Mouse (Mus musculus) gastrocnemius, postnatal 25 days (tissue): ENCODE measurements around the gene Art4. TPM values are rescaled to one million over a fixed set of nuclear protein-coding genes. Genes with fewer than 3 reads are reported as not detected.

Source experiments
- DNase-seq: peaks from one replicate; pipeline ENCODE4 v3.0.0; 2022
- total RNA-seq, 2 experiments: library from RNA; stranded (reverse); gene quantifications; 1 replicate in 1 of 2; 2 replicates in 1 of 2; pipeline ENCODE4 v1.2.3; 2021

Gene Art4
- total RNA-seq, 2 experiments from 2014 or later = 0.18 to 0.54 TPM

DNA sequence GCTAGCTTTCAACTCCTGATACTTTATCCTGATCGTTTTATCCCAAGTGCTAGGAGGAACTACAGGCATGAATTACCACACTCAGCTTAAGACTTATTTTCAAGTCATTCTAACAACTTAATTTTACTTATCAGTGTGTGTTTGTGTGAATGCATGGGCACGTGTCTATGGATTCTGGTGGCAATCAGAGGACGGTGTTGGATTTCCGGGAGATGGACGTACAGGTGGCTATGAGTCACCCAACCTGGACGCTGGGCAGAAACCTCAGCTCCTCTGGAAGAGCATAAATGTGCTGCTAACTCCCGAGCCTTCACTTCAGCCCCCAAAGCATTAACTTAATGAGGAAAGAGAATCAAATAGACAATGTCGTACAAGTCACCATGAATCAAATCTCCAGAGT, 32.5 kb downstream of the Art4 start:
- DNase-seq = no peak

DNA sequence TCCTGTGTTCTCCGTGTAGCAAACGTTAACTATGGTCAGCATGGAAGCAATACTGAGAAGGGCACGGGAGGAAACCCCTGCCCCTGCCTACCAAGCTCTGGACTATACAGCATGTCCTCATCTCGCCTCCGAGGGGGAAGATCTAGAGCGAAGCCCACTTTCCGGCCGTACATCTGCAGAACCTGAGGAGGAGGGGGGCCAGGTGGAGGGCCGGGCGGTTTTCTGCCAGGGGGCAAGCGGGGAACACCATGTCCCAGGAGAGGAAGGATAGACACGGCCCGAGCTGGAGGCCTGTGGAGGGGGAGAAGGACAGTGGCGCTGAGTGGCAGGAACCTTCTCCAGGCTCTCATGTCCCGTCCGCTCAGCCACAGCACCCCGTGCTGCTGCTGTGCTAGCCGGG, 36.4 kb downstream of the Art4 start:
- DNase-seq = no peak

DNA sequence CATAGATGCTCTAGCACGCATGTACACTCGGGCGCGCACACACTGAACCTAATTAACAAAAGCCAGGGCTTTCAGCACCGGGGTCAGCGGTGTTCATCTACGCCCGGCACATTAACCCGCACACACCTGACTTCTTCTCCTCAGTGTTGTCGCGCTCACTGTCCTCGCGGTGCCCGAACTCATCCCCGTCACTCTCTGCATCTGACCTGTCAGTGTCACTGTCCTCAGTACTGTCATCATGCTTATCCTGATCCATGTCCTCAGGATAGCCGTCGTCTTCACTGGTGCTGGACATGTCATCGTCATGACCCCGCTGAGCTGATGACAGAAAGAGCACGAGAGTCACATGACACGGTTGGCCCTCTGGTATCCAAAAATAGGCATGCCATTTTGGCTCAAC, 37.2 kb downstream of the Art4 start:
- no peak for DNase-seq

DNA sequence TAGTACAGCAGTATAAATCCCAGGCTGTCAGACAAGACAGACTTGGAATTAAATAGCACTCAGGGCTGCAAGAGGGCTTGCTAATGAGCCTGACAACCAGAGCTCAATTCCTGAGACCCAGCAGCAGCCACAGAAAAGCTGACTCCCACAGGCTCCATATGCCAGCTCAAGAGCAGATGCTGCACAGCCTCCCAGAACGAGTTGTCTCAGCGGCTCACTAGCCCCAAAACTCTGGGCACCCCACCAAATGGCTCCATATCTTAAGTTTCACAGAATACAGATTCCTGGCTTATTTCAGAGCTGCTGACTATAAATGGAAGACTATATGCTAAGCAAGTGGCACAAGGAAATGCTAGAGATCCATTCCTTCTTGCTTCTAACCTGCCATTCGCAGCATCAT, 40.0 kb downstream of the Art4 start:
- DNase-seq = no peak

DNA sequence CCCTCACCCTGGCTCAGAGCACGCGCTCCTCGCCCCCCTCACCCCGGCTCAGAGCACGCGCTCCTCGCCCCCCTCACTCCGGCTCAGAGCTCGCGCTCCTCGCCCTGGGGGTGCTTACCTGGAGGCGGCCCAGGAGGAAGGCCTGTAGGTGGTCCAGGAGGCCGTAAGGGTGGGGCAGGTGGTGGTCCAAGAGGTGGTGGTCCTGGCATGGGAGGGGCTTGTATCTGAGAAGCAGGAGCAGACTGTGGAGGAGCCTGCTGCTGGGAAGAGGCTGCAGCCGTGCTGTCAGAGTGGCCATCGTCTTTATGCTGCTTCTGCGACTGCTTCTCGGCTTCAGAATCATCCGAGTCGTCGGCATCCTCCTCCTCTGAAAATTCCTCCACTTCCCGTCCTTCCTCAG, 40.7 kb downstream of the Art4 start:
- no peak for DNase-seq

DNA sequence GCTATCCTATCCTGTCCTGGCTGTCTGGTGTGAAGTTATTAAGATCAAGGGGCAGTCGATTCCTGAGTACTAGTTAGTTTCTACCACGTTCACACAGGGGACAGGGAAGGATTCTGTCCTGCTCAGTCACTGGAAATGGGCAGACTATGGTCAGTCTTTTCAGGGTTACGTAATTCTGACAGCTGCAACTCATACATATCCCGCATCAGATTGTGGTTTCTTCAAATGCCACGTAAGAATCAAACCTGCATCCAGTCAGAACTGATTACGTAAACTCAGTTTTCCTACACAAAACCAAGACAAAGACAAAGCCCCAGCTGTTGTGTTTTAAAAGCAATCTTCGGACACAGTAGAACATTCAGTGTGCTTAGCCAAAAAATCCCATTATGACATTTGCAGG, 42.2 kb downstream of the Art4 start:
- no peak for DNase-seq

DNA sequence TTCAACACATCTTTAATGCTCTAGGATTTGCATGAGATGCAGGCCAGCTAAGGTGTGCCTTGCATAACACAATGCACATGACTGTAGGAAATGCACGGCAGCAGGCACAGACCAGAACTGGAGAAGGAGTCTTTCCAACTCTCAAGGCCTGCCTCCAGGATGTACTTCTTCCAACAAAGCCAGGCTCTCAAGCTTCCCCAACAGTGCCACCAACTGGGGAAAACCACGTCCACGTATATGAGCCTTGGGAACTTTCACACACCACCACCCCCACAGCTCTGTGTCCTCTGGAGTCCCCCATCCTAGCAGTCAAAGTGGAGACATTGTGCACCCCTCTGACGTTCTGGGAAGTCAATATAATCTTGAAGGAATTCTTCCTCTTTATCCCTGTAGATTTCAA, 44.4 kb downstream of the Art4 start:
- no peak for DNase-seq

DNA sequence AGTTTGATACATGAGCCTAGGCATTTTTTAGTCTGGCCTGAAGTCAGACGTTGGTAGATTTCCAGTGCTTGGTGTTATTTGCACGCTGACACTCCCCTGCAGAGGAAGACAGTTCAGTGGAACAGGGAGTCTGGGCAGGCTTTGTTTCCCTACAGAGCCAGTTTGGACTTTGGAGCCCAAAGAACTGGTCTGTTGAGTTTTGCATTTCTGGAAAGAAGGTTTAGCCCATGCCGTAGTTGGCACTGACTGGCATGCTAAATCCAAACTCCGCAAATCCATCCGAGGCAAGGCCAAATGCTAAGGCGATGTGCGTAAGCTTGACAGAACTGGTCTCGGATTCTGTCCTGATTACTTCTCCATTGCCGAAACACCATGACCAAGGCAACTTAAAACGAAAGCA, 46.3 kb downstream of the Art4 start:
- no peak for DNase-seq

DNA sequence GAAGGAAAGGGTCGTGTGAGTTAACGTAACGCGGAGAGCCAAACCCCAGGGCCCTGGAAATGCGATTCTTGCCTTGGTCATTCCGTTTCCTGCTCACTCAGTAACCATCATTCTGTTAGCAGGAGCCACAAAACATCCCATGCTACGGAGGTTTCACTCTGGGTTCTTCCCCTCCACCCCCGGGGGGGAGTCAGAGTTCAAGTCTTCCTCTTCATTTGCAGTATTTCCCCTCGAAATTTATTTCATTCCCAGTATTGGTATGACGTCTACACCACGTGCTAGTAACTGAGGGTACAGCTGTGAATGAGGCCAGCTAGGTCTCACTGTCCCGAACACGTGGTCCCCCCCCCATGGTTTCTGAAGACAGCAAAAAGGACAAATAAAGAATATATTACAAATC, 47.9 kb downstream of the Art4 start:
- no peak for DNase-seq

DNA sequence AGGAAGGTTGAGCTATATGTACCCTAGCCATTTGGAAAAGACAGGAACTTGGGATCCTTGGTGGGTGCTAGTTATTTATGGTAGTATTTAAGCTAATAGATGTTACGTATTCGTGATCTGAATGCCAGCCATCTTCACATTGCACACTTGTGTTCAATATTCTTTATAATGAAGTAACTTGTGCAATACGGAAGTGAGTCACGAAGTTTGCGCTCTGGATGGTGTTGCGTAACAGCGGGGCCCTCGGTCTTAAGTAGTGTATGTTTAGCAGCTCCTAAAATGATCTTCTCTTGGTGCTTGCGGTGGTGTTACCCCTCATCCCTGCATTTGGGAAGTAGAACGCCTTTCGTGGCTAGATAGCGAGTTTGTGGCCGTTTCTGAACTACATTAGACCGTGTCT, 48.5 kb downstream of the Art4 start:
- DNase-seq = peak; percentile 36

DNA sequence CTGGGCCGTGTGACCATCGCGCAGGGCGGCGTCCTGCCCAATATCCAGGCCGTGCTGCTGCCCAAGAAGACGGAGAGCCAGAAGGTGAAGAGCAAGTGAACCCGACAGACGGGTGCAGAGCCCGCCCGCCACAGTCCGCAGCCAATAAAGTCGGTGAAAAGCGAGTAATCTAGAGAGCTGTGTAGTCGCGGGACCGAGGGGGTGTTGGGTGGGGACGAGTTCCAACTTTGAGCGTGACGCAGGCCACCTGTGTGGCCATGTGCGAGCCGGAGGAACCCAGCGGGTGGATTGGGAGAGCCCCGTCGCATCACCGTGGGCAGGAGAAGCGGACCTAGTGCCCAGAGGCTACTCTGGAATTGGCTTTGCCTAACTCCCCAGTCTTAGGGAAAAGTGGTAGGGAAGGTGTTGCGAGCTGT, 48.9 kb downstream of the Art4 start:
- DNase-seq = no peak

DNA sequence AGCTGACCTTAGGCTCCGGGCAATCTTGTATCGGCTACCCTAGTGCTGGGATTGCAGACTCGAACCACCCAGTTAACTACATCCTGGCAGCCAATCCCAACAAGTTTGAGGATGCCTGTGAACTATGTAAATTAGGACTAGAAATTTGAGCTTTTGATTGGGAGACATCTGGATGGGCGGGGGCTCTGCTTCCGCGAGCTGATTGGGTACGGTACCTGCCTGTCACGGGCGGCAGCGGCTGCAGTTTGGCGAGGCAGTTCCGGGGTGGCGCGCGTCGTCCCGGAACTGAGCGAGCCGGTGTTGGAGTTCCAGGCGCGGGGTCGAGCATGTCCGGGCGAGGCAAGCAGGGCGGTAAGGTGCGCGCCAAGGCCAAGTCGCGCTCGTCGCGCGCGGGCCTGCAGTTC, 49.5 kb downstream of the Art4 start, which contains the start of gene H2afj:
TSS of gene H2afj (plus strand) at position 231 of the 404 bp plus-strand sequence.
- DNase-seq = peak; percentile 98

DNA sequence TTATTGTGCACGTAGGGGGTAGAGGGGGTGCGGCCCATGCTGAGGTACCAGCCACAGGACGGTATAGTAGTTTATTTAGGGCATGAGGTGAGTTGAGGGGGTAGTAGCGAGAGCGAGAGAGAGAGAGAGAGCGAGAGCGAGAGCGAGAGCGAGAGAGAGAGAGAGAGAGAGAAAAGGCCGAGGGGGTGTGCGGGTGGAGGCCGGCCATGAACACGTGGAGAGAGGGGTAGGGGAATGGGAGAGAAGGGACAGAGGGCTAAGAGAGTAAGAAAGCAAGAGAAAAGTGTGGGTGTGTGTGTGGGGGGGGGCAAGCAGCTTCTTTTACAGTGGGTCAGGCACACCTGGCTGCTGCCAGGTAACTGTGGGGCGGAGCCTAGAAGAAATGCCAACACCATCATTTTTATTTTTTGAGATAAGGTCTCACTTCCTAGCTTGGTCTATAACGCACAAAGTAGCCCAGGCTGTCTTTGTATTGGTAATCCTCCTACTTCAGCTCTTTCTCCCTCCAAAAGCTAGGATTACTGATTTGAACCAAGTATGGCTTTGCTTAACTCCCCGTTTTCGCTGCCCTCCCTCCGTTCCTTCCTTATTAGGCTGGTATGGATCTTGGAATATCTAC, 50.0 kb downstream of the Art4 start:
- DNase-seq = no peak

DNA sequence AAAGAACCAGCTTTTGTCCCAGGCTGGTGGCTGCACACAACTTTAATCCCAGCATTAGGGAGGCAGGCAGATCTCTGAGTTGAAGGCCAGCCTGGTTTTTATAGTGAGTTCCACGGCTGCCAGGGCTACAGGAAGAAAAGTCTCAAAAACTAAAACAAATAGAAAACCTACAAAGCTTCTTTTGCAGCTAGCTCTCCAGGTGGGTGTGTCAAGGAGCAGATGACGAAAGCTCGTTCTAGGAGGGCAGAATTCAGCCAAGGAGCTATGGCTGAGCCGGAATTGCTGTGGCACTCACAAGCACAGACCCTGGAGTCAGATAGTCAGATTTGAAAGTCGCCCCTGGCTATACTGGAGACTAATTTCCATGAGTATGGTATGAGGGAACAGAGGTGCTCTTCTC, 50.7 kb downstream of the Art4 start:
- no peak for DNase-seq

DNA sequence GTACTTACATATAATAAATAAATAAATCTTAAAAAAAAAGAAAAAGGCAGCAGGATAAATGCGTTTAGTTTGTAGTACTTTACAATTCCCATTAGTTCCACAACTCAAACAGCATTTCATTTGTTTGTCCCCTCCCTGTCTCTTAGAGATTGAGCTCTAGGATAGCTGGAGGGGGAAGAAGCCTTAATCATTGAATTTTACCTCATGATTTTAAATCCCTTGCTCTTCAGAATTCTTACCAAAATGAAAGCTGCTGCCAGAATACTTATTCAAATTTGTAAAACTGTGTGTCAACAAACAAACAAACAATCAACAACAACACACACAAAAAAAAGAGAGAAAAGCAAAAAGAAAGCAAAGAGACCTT, 52.1 kb downstream of the Art4 start:
- DNase-seq = no peak

DNA sequence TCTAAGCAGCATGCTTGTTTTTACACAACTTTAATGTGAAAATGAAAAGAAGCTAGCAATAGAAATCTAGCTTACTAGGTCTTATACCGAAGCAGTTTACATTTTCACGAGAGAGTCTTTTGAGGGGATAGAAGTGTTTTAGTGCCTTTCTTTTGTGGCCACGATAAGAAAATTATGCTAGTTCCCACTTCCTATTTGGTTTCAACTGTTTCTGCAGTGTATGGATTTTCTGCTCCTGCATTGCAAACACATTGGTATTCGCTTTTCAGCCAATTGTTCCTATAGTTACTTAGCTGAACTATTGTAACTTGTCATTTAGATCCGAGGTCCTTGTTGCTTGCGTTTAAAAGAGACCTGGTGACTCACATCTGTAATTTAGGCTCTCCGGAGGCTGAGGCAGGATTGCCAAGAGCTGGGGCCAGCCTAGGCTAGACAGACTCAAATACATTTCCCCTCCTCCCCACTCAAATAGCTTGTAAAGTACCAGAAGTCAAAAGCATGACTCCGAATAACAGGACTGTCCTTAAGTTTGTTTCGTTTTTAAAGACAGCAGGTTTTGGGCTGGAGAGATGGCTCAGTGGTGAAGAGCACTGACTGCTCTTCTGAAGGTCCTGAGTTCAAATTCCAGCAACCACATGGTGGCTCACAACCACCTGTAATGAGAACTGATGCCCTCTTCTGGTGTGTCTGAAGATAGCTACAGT, 52.7 kb downstream of the Art4 start:
- no peak for DNase-seq

DNA sequence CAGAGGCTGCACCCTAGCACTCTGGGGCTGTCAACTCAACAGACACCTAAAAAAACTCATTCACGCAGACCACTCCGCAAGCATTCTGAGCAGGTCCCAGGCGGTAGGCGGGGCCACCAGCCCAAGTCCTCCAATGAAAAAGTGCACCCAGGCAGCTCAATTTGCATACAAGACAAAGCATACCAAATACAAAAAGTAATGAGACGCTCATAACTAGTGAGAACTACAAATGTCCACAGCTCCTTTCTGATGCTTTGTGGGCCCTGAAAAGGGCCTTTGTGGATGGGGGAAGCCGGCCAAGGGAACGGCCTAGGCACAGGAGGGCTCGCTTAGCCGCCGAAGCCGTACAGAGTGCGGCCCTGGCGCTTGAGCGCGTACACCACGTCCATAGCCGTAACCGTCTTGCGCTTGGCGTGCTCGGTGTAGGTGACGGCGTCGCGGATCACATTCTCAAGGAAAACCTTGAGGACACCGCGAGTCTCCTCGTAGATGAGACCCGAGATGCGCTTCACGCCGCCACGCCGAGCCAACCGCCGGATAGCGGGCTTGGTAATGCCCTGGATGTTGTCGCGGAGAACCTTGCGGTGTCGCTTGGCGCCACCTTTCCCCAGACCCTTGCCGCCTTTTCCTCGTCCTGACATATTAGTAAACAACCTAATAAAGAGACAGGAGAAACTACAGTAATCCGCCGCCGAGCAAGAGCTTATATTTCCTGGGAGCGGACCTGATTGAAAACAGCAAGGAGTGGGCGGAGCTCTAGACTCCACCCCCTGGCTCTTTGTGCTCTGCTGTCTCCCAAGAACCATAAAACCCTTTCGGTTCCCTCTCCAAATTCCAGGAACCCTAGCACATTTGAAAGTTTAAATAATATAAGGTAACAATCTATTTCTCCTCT, 53.5 kb downstream of the Art4 start, which contains the start of gene Hist4h4:
TSS of gene Hist4h4 (minus strand) at position 677 of the 895 bp plus-strand sequence.
- peak; percentile 93 for DNase-seq

DNA sequence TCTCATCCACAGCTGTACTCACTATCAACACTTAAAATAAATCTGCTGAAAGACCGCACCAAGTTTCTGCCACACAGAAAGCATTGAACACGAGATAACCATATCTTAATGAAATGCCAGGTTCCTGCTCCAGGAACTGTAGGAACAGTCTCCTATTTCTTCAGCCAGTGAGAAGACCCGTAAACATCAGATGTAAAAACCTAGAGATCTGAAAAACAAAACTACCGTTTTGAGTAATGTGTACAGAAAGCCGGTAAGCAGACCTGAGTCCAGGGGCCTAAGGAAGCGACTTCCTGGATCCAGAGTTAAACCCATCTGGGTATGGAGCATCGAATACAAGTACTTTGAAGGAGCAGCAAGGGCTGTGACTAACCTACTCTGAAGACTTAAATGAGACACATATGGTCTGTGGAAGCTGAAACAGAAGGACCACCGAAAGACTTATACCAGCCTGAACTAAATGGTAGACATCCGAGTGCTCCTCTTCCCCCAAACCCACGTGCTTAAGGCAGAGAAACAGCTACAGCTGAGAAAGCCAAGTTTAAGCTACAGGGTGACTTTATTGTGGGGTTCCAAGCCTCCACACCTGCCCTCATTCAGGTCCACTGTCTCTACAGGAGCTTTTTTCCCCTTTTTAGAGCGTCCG, 54.3 kb downstream of the Art4 start:
- DNase-seq = no peak

DNA sequence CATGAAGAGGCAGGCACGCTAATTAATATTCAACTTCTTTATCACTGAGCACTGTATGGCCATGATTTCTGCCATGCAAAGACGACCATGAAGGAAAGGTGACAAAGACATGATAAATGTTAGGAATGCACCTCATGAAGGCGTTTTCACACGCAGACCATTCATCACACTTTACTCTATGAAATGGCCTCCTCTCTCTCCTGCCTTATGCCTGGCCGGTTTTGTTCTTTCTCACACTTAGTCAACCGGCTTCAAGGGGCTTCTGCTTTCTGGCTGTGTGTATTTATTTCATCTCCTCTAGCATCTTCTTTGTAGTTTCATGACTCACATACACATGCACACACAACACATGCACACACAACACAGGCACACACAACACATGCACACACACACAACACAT, 56.3 kb downstream of the Art4 start:
- no peak for DNase-seq

DNA sequence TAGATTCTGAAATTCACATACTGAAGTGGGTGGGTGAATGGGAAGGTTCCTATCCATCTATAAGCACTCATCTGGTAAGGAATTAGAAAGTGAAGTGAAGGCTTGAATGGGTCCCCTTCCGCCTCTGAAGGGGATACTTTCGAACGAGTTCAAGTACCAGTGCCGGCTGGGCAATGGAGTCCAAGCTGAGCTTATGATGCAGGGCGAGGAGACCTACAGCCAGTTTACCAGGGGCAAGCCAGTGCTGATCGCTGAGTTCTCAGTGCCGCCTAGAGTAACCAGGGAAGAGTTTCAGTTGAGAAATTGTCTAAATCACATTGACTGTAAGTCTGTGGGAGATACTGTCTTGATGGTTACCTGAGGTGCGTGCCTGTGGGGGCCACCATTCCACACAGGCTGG, 56.8 kb downstream of the Art4 start:
- no peak for DNase-seq
